Mouse (Mus musculus) adrenal gland, adult 18-20 months (tissue): ENCODE measurements around the gene Bcr. TPM values are rescaled to one million over a fixed set of nuclear protein-coding genes. Genes with fewer than 3 reads are reported as not detected.

Experiments used
- DNase-seq, 2 experiments: peaks; one replicate each; pipeline ENCODE4 v3.0.0; 2021 to 2022; ENCODE audit warnings: low spot score in 2 of 2
- total RNA-seq, 2 experiments: library from RNA; stranded (reverse); gene quantifications; 1 replicate in 1 of 2; 2 replicates in 1 of 2; pipeline ENCODE4 v1.2.3; 2021

Gene Bcr
- total RNA-seq, 2 experiments from 2014 or later = 35.0 to 41.0 TPM

- no peak for DNase-seq
Observed at GRCm38 (mm10) chr10:75173056-75173455, 112.7 kb downstream of the Bcr start.

GRCm38 (mm10) chr10:75173712-75174111, 113.3 kb downstream of the Bcr start:
- no peak for DNase-seq

DNA sequence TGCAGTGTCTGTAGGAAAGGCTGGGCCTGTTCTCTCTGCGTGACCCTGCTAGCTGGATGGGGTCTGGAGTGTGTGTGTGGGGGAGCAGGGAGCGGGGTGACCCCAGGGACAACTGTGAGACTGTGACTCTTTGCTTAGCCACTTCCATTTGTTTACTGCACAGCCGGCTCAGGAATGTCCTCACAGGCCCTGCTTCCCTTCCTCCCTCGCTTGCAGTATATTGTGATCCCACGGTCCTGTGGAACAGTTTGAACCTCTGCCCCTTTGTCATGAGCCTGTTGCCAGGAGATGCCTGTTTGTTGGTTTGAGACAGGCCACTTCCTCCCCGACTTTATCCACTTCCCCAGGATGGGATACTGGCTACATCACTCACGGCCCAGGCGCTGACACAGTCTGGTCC, 116.1 kb downstream of the Bcr start:
- DNase-seq = no peak

- DNase-seq = peak in 1 of 2 experiments; percentile 12
Observed at GRCm38 (mm10) chr10:75178911-75179310, 118.5 kb downstream of the Bcr start.

GRCm38 (mm10) chr10:75182151-75182774, 121.9 kb downstream of the Bcr start:
- peak; percentile 74 to 76 for DNase-seq

DNA sequence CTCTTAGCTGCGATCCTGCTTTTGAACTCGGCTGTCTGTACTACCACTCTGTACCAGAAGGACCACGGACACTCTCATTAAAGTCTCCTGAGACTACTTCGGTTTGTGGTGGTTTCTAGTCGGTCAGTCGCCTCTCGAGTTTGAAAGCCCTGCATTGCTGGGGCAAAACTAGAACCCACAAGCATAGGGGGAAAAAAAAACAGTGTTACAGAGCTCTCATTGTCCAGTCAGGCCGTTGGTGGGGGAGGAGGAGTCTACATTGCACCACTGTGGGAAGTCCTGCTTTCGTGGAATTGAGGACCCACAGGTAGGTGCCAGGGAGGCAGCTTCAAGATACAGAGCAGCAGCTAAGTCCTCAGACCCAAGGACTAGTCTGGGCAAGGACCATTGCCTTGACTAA, 124.4 kb downstream of the Bcr start:
- DNase-seq = peak in 1 of 2 experiments; percentile 0

GRCm38 (mm10) chr10:75186551-75186950, 126.2 kb downstream of the Bcr start:
- DNase-seq = peak in 1 of 2 experiments; percentile 13

- peak in 1 of 2 experiments; percentile 10 for DNase-seq
Observed at GRCm38 (mm10) chr10:75187366-75188056, 127.1 kb downstream of the Bcr start.

- no peak for DNase-seq
Observed at GRCm38 (mm10) chr10:75191647-75192046, 131.3 kb downstream of the Bcr start.

DNA sequence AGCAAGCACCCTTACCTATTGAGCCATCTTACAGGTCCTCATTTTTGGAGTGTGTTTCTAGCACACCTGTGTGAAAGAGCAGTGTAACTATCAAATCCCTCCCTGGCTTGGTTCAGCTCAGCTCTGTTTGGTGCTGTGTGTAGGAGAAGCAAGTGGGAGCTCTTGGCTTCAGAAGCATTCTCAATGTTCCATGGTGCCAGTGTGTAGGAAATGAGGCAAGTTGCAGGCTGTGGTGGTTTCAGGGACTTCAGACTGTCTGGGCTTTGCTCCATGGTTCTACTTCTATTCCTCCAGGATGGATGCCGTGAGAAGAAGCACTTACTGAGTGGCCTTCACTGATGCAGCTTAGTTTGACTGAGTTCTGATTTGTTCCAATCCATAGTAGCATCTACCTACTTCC, 137.4 kb downstream of the Bcr start:
- DNase-seq = no peak

DNA sequence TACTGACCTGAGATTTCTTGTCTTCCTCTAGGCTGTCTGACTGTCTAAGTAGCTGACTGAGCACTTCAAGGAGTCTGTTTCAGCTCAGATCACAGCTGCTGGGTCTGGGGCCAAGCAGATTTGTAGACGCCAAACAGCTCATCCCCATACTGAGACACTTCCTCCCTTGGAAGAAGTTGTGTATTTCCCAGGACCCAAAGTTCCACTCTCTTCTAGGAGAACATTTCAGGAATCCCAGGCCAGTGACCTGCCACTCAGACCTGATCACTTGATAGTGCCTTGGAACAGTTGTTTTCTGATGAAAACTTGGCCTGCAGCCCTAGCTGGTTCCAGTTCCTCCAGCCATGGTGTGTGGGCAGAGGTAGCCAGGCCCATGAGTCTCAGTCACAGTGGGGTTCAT, 140.3 kb downstream of the Bcr start:
- DNase-seq = no peak

- no peak for DNase-seq
Observed at GRCm38 (mm10) chr10:75206192-75206591, 145.8 kb downstream of the Bcr start.

- DNase-seq = no peak
Observed at GRCm38 (mm10) chr10:75210841-75211240, 150.4 kb downstream of the Bcr start.

DNA sequence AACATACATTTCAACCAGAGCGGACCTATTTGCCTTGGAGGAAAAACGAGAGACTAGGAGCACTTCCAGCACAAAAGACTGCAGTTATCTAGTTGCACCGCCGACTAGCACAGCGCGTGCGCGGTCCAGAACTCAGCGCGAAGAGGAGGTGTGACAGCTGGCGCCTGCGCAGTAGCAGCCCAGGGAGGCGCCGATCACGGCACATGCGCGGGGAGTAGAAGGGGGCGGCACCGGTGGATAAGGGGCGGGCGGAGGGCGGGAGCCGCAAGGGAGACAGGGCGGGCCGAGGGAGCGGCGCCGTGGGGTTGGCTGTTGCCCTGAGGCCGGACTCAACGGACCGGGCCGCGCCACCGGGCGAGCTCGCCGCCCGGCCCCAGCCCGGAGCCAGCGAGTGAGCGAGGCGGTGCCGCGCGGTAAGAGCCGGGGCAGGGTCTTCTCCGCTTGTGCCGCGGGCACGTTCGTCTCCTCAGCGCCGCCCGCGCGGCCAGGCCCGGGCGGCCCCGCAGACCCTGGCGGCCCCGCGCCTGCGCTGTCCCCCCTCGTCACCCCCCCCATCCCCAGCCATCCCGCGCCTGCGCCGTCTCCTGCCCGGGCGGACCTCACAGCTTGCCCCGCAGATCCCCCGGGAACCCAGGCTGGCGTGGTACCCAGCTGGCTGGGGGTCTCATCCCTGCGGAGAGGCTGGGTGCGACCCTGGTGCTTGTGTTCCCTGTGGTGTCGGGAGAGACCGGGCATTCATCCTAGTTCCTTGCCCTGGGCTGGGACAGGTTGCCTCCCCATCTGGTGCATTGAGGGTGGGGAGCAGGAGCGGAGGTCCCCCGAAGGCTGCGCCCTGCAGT, 151.6 kb downstream of the Bcr start, which contains the start of gene Specc1l:
Gene Specc1l, plus strand, starts transcription at position 267 of the 839 bp plus-strand sequence.
- peak; percentile 91 to 95 for DNase-seq

GRCm38 (mm10) chr10:75212981-75213380, 152.6 kb downstream of the Bcr start:
- no peak for DNase-seq

- DNase-seq = no peak
Observed at GRCm38 (mm10) chr10:75220722-75221121, 160.3 kb downstream of the Bcr start.

- no peak for DNase-seq
Observed at GRCm38 (mm10) chr10:75221936-75222610, 161.7 kb downstream of the Bcr start.

DNA sequence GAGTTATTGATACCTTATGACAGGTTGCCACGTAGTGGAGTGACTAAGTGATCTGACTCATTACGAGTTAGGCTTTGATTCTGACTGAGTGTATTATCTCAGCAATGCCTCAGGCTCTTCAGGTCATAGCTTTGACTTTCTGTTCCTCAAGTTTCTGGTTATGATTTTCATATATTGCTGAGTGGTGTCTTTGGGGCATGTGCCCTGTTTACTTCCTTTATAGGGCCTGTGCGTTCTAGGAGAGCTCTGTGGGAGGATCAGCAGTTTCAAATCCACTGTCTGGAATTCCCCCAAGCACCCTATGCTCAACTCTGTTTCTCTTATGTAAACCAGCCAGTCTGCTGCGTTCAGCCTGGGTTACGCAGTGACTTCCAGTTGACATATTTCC, 162.2 kb downstream of the Bcr start:
- DNase-seq = no peak

DNA sequence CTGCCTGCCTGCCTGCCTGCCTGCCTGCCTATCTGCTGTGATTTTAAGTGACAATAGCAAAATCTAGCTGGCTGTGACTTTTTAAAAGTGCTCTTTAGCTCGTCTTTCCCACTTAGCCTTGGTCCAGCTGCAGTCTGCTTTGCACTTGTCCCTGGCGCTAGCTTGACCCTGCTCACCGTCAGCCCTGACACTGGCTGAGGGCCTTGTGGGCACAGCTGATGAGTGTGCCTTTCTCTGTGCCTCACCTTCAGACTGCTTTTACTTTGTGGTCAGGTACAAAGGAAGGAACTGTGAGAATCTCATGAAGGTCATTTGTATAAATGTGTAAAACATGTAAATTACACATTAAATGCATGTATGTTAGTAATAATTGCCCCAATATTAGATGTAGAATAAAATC, 163.8 kb downstream of the Bcr start:
- no peak for DNase-seq

- DNase-seq = no peak
Observed at GRCm38 (mm10) chr10:75224630-75225029, 164.2 kb downstream of the Bcr start.

DNA sequence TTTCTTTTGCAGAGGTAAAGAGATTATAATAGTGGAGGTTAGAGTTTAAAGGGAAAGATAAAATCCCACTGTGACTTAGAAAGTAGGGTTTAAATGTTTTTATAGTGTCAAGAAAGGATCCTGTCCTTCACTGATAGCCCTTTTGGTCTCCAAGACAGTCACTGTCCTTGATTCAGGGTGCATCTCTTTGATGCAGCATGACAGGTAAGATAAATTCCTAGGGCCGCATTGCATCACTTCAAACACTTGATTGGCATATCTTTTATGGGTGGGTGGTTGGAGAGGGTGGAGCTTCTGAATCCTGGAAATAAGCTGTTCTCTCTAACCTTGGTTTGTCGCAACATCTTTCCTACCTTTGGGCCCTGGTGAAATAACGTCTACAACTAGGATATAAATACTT, 167.0 kb downstream of the Bcr start:
- DNase-seq = no peak
